Mouse (Mus musculus) MEL (cell line): Measurements from ENCODE around the gene Arel1. TPM values are rescaled to one million over a fixed set of nuclear protein-coding genes. Genes with fewer than 3 reads are reported as not detected.

Experiments
- DNase-seq: peaks from one replicate; pipeline ENCODE4 v3.0.0; 2011; ENCODE audit warnings: low read depth, low spot score
- H3K27ac ChIP-seq: 2 replicates; pipeline ENCODE4 v1.5.1; 2012; ENCODE audit warnings: low read depth, mild to moderate bottlenecking, control low read depth, low read length, moderate library complexity; ENCODE audit not compliant: control insufficient read depth
- H3K27me3 ChIP-seq, 2 experiments: fragments of 150-350 bp in 1 of 2; sonication (generic) in 1 of 2; 2 replicates each; pipeline ENCODE4 v1.6.1; 2012; ENCODE audit warnings: low read length in 2 of 2, mild to moderate bottlenecking in 2 of 2, improper control_type of control experiment in 1 of 2, moderate library complexity in 1 of 2; ENCODE audit not compliant: insufficient read depth in 2 of 2, control insufficient read depth in 1 of 2
- H3K36me3 ChIP-seq, 2 experiments: 2 replicates each; pipeline ENCODE4 v1.6.1; 2012 to 2014; ENCODE audit warnings: low read length in 2 of 2, improper control_type of control experiment in 1 of 2, inconsistent platforms in 1 of 2, mild to moderate bottlenecking in 1 of 2; ENCODE audit not compliant: insufficient read depth in 2 of 2, control insufficient read depth in 1 of 2
- H3K4me1 ChIP-seq, 2 experiments: fragments of 150-350 bp in 1 of 2; sonication (generic) in 1 of 2; 2 replicates each; pipeline ENCODE4 v1.6.1; 2012; ENCODE audit warnings: low read length in 2 of 2, improper control_type of control experiment in 1 of 2, mild to moderate bottlenecking in 1 of 2; ENCODE audit not compliant: insufficient read depth in 2 of 2, control insufficient read depth in 1 of 2
- H3K4me3 ChIP-seq, 2 experiments: fragments of 150-350 bp in 1 of 2; sonication (generic) in 1 of 2; 2 replicates each; pipeline ENCODE4 v1.5.1; 2012; ENCODE audit warnings: low read depth in 2 of 2, low read length in 2 of 2, mild to moderate bottlenecking in 2 of 2, moderate library complexity in 2 of 2, control low read depth in 1 of 2, improper control_type of control experiment in 1 of 2; ENCODE audit not compliant: control insufficient read depth in 1 of 2, insufficient read depth in 1 of 2
- H3K79me2 ChIP-seq: 2 replicates; pipeline ENCODE4 v1.6.1; 2012; ENCODE audit warnings: mild to moderate bottlenecking, low read length, moderate library complexity; ENCODE audit not compliant: control insufficient read depth, poor library complexity, insufficient read depth
- H3K9ac ChIP-seq: 2 replicates; pipeline ENCODE4 v1.6.1; 2012; ENCODE audit warnings: low read depth, mild to moderate bottlenecking, control low read depth, low read length, moderate library complexity; ENCODE audit not compliant: control insufficient read depth, poor library complexity, severe bottlenecking
- H3K9me3 ChIP-seq: fragments of 150-350 bp; sonication (generic); replicated peaks from 2 replicates; pipeline ENCODE4 v1.6.1; 2012; ENCODE audit warnings: mild to moderate bottlenecking, low read length, improper control_type of control experiment, moderate library complexity; ENCODE audit not compliant: insufficient read depth
- BHLHE40 ChIP-seq: IDR thresholded peaks from 2 replicates; pipeline ENCODE4 v1.6.1; 2012; ENCODE audit warnings: low read depth, mild to moderate bottlenecking, inconsistent platforms, low read length, improper control_type of control experiment, borderline replicate concordance
- CHD1 ChIP-seq: IDR thresholded peaks from 2 replicates; pipeline ENCODE4 v1.6.1; 2012; ENCODE audit warnings: low read depth, mild to moderate bottlenecking, inconsistent platforms, low read length, improper control_type of control experiment
- E2F4 ChIP-seq: IDR thresholded peaks from 2 replicates; pipeline ENCODE4 v1.6.1; 2011; ENCODE audit warnings: low read depth, low read length, improper control_type of control experiment, borderline replicate concordance
- ELF1 ChIP-seq: IDR thresholded peaks from 2 replicates; pipeline ENCODE4 v1.6.1; 2014; ENCODE audit warnings: low read depth, mild to moderate bottlenecking, inconsistent platforms, low read length, improper control_type of control experiment, moderate library complexity
- ETS1 ChIP-seq: IDR thresholded peaks from 2 replicates; pipeline ENCODE4 v1.6.1; 2012; ENCODE audit warnings: low read depth, mild to moderate bottlenecking, inconsistent platforms, low read length, improper control_type of control experiment, moderate library complexity
- GABPA ChIP-seq: IDR thresholded peaks from 2 replicates; pipeline ENCODE4 v1.6.1; 2012; ENCODE audit warnings: low read depth, mild to moderate bottlenecking, inconsistent platforms, low read length, improper control_type of control experiment, moderate library complexity
- GATA1 ChIP-seq: IDR thresholded peaks from 2 replicates; pipeline ENCODE4 v1.6.1; 2011; ENCODE audit warnings: low read depth, low read length, improper control_type of control experiment
- HCFC1 ChIP-seq: IDR thresholded peaks from 2 replicates; pipeline ENCODE4 v1.6.1; 2012; ENCODE audit warnings: low read depth, mild to moderate bottlenecking, inconsistent platforms, low read length, improper control_type of control experiment, moderate library complexity
- JUND ChIP-seq: IDR thresholded peaks from 2 replicates; pipeline ENCODE4 v1.6.1; 2011; ENCODE audit warnings: low read depth, mild to moderate bottlenecking, improper control_type of control experiment, low read length
- KAT2A ChIP-seq: conservative IDR thresholded peaks from 2 replicates; pipeline ENCODE4 v1.6.1; 2012; ENCODE audit warnings: low read depth, low read length, improper control_type of control experiment, inconsistent platforms
- MAFK ChIP-seq: IDR thresholded peaks from 2 replicates; pipeline ENCODE4 v1.6.1; 2011; ENCODE audit warnings: low read depth, mild to moderate bottlenecking, low read length, improper control_type of control experiment, borderline replicate concordance
- MAX ChIP-seq: IDR thresholded peaks from 2 replicates; pipeline ENCODE4 v1.6.1; 2011; ENCODE audit warnings: low read length, improper control_type of control experiment
- MAZ ChIP-seq: IDR thresholded peaks from 2 replicates; pipeline ENCODE4 v1.6.1; 2012; ENCODE audit warnings: low read depth, mild to moderate bottlenecking, inconsistent platforms, low read length, improper control_type of control experiment
- MEF2A ChIP-seq: IDR thresholded peaks from 2 replicates; pipeline ENCODE4 v1.6.1; 2014; ENCODE audit warnings: low read depth, mild to moderate bottlenecking, inconsistent platforms, low read length, improper control_type of control experiment; ENCODE audit not compliant: poor library complexity, insufficient replicate concordance, severe bottlenecking; ENCODE audit errors: extremely low read depth
- MXI1 ChIP-seq: IDR thresholded peaks from 2 replicates; pipeline ENCODE4 v1.6.1; 2011; ENCODE audit warnings: mild to moderate bottlenecking, low read depth, low read length, improper control_type of control experiment
- MYB ChIP-seq: IDR thresholded peaks from 2 replicates; pipeline ENCODE4 v1.6.1; 2011; ENCODE audit warnings: mild to moderate bottlenecking, low read depth, low read length, improper control_type of control experiment
- NELFE ChIP-seq: IDR thresholded peaks from 2 replicates; pipeline ENCODE4 v1.6.1; 2011; ENCODE audit warnings: low read depth, low read length, improper control_type of control experiment
- RAD21 ChIP-seq: IDR thresholded peaks from 2 replicates; pipeline ENCODE4 v1.6.1; 2011; ENCODE audit warnings: mild to moderate bottlenecking, low read depth, low read length, improper control_type of control experiment
- RCOR1 ChIP-seq: IDR thresholded peaks from 2 replicates; pipeline ENCODE4 v1.6.1; 2012; ENCODE audit warnings: low read depth, mild to moderate bottlenecking, inconsistent platforms, low read length, improper control_type of control experiment
- TAL1 ChIP-seq: IDR thresholded peaks from 2 replicates; pipeline ENCODE4 v1.6.1; 2012; ENCODE audit warnings: mild to moderate bottlenecking, inconsistent platforms, low read length, moderate library complexity, mixed read lengths
- TBP ChIP-seq: IDR thresholded peaks from 2 replicates; pipeline ENCODE4 v1.8.0; 2011; ENCODE audit warnings: low read depth, low read length, improper control_type of control experiment
- ZKSCAN1 ChIP-seq: IDR thresholded peaks from 2 replicates; pipeline ENCODE4 v1.6.1; 2012; ENCODE audit warnings: low read depth, mild to moderate bottlenecking, inconsistent platforms, low read length, improper control_type of control experiment, moderate library complexity
- ZMIZ1 ChIP-seq: IDR thresholded peaks from 2 replicates; pipeline ENCODE4 v1.6.1; 2012; ENCODE audit warnings: low read depth, mild to moderate bottlenecking, inconsistent platforms, low read length, improper control_type of control experiment, moderate library complexity
- ZNF384 ChIP-seq: IDR thresholded peaks from 2 replicates; pipeline ENCODE4 v1.6.1; 2012; ENCODE audit warnings: low read depth, mild to moderate bottlenecking, inconsistent platforms, low read length, improper control_type of control experiment
- polyA plus RNA-seq, 2 experiments: library from polyadenylated mRNA; stranded (reverse) in 1 of 2; unstranded in 1 of 2; fragments of >175 nt in 1 of 2; fragments of >200 nt in 1 of 2; gene quantifications; 2 replicates each; pipeline versions ENCODE4 v1.2.1 to v1.2.4; 2012; ENCODE audit warnings: low replicate concordance in 2 of 2, low read depth in 1 of 2; ENCODE audit not compliant: insufficient read length in 2 of 2, insufficient read depth in 1 of 2, missing spikeins in 1 of 2
- total RNA-seq: library from RNA; depleted of rRNA; stranded (reverse); fragments of 300-350 nt; gene quantifications from 2 replicates; pipeline ENCODE4 v1.2.3, GENCODE M21; 2012

The Arel1 gene
- total and polyA plus RNA-seq, 3 experiments, result 37.2 to 82.5 (median 45.0) TPM

GRCm38 (mm10) chr12:84940343-84940742, 30.4 kb downstream of the Arel1 start:
- Histone ChIP-seq H3K4me1 (peaks cover 23 to 37% of the 10 kb centered on the region in 2 experiments), H3K27ac (no peak overlapping the region), H3K27me3 (no peaks in the 10 kb centered on the region), H3K9me3 (no peaks in the 10 kb centered on the region), H3K4me3 (no peak overlapping the region), H3K9ac (no peak overlapping the region), H3K36me3 (peaks cover 13 to 43% of the 10 kb centered on the region in 2 experiments), H3K79me2 (no peaks in the 10 kb centered on the region)
- no peak for DNase-seq
- no peak for TF ChIP-seq E2F4
- no peak for TF ChIP-seq BHLHE40
- TF ChIP-seq ETS1, result no peak
- TF ChIP-seq ZNF384, result no peak
- no peak for TF ChIP-seq GATA1

GRCm38 (mm10) chr12:84939117-84939516, 31.6 kb downstream of the Arel1 start:
- TF ChIP-seq MEF2A, result no peak
- no peak overlapping the region for H3K9ac ChIP-seq
- H3K4me1 ChIP-seq, result peaks cover 17 to 26% of the 10 kb centered on the region in 2 experiments

GRCm38 (mm10) chr12:84935343-84935742, 35.4 kb downstream of the Arel1 start:
- TF ChIP-seq HCFC1, result no peak
- TF ChIP-seq RCOR1, result no peak
- TF ChIP-seq NELFE, result no peak
- TF ChIP-seq ELF1, result no peak
- no peak for TF ChIP-seq ZKSCAN1
- no peak for TF ChIP-seq KAT2A
- no peak for TF ChIP-seq MAFK
- no peak for TF ChIP-seq RAD21
- TF ChIP-seq TAL1, result no peak
- no peak for TF ChIP-seq MEF2A
- no peak for TF ChIP-seq MYB
- TF ChIP-seq MAX, result no peak
- no peak for TF ChIP-seq GABPA
- TF ChIP-seq E2F4, result no peak
- TF ChIP-seq TBP, result no peak
- TF ChIP-seq MXI1, result no peak
- no peak for TF ChIP-seq CHD1
- no peak for TF ChIP-seq MAZ
- no peak for TF ChIP-seq ZMIZ1
- TF ChIP-seq JUND, result no peak
- Histone ChIP-seq H3K79me2 (no peaks in the 10 kb centered on the region), H3K27ac (no peak overlapping the region), H3K4me3 (no peak overlapping the region), H3K9me3 (no peaks in the 10 kb centered on the region), H3K36me3 (peaks cover 10 to 31% of the 10 kb centered on the region in 2 experiments), H3K27me3 (no peaks in the 10 kb centered on the region), H3K4me1 (peaks cover 0 to 7% of the 10 kb centered on the region in 2 experiments; a peak in 2 of 4 replicates), H3K9ac (no peak overlapping the region)
- DNase-seq, result no peak

More at GRCm38 (mm10) chr12:84939117-84939516, 31.6 kb downstream of the Arel1 start:
- DNase-seq, result no peak
- Histone ChIP-seq H3K79me2 (no peaks in the 10 kb centered on the region), H3K27me3 (no peaks in the 10 kb centered on the region), H3K4me3 (no peak overlapping the region), H3K9me3 (no peaks in the 10 kb centered on the region), H3K36me3 (peaks cover 17 to 34% of the 10 kb centered on the region in 2 experiments), H3K27ac (no peak overlapping the region)
